Mouse (Mus musculus): ENCODE results near the gene Stxbp1.

GRCm38 (mm10) chr2:32855790-32856465 is 8.9 kb upstream of the Stxbp1 start:
- TF ChIP-seq EP300 (optimal IDR thresholded peaks at IDR 0.05) = no peak
- TF ChIP-seq CTCF (IDR thresholded peaks at IDR 0.05; ENCODE audit: low read depth) = no peak
